Comparison of ENCODE assay signal across 16 mouse cellular contexts in the genomic region with DNA sequence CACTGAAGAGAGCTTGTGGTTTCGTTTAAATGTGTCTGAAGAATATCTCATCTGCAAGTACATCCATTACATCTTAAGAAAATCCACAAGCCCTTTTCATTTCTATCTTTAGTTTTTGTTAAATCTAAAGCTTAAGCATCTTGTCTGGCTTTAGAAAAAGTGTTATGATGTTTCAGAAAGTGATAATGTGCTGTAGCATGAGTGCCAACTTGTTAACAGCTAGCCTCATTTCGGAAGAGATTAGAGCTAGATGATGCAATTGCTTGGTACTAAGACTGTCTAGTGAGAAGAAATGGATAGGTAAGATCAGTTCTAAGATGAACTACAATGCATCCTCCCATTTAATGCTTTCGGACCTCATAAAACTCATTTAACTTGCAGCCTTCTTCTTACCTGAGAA.
"Had no signal": no experiment of that assay in that cellular context is flagged by ENCODE, and none has a peak within 500 bp of the region (broad histone marks: within the 10 kb centered on the region; RNA-seq: fewer than 3 reads in every experiment).

No protein-coding gene starts in this region.

- H3K36me3 ChIP-seq: limb, embryonic 15.5 days; liver, embryonic 12.5 days; midbrain, embryonic 10.5 days; neural tube, embryonic 15.5 days had no signal

- H3K4me1 ChIP-seq: limb, embryonic 15.5 days; liver, embryonic 12.5 days; midbrain, embryonic 10.5 days; neural tube, embryonic 15.5 days had no signal

- H3K27me3 ChIP-seq: limb, embryonic 15.5 days; liver, embryonic 12.5 days; neural tube, embryonic 15.5 days had no signal

- H3K4me2 ChIP-seq: limb, embryonic 15.5 days; liver, embryonic 12.5 days; lung, embryonic 14.5 days; neural tube, embryonic 15.5 days had no signal

- H3K9me3 ChIP-seq: limb, embryonic 15.5 days; liver, embryonic 12.5 days; midbrain, embryonic 10.5 days; neural tube, embryonic 15.5 days had no signal

- DNase-seq: kidney, adult 9 months; kidney, postnatal 36 days; lung, embryonic 14.5 days; lung, postnatal 10 days; lung, postnatal 4 days; midbrain, embryonic 14.5 days; right cerebral cortex, postnatal 4 days; spleen, adult 18-20 months; thymus, adult 2 months; thymus, postnatal 25 days had no signal

- H3K4me3 ChIP-seq: limb, embryonic 15.5 days; liver, embryonic 12.5 days; midbrain, embryonic 10.5 days; myocyte; neural tube, embryonic 15.5 days had no signal

- H3K9ac ChIP-seq: limb, embryonic 15.5 days; liver, embryonic 12.5 days; lung, embryonic 14.5 days; neural tube, embryonic 15.5 days had no signal

- ATAC-seq: liver, embryonic 12.5 days had no signal

- H3K27ac ChIP-seq: kidney, postnatal 0 days; limb, embryonic 15.5 days; liver, embryonic 12.5 days; midbrain, embryonic 10.5 days; neural tube, embryonic 15.5 days had no signal
